Mouse (Mus musculus) CH12.LX (cell line): ENCODE results near the gene Slc22a13. TPM values are rescaled to one million over a fixed set of nuclear protein-coding genes. Genes with fewer than 3 reads are reported as not detected.

ENCODE experiments used
- DNase-seq: peaks from one replicate; pipeline ENCODE4 v3.0.0-alpha.2; 2013; ENCODE audit errors: extremely low read depth
- H3K27ac ChIP-seq: 2 replicates; pipeline ENCODE4 v1.5.1; 2012; ENCODE audit warnings: low read depth, mild to moderate bottlenecking, control low read depth, moderate library complexity; ENCODE audit not compliant: insufficient read depth
- H3K27me3 ChIP-seq: replicated peaks from 2 replicates; pipeline ENCODE3; 2012; ENCODE audit warnings: inconsistent platforms
- H3K36me3 ChIP-seq, 2 experiments: replicated peaks in 1 of 2; 2 replicates each; pipeline versions ENCODE3 to v1.6.1; 2012; ENCODE audit warnings: inconsistent platforms in 1 of 2, low read length in 1 of 2, mild to moderate bottlenecking in 1 of 2, mixed read lengths in 1 of 2, moderate library complexity in 1 of 2; ENCODE audit not compliant: control insufficient read depth in 1 of 2, insufficient read depth in 1 of 2
- H3K4me1 ChIP-seq, 2 experiments: 2 replicates each; pipeline ENCODE4 v1.6.1; 2012; ENCODE audit warnings: inconsistent platforms in 1 of 2, moderate library complexity in 1 of 2; ENCODE audit not compliant: insufficient read depth in 2 of 2, control insufficient read depth in 1 of 2
- H3K4me2 ChIP-seq: 2 replicates; pipeline ENCODE4 v1.6.1; 2012; ENCODE audit warnings: low read depth, mild to moderate bottlenecking, control low read depth; ENCODE audit not compliant: poor library complexity, insufficient read depth, severe bottlenecking
- H3K4me3 ChIP-seq, 3 experiments: fragments of 150-350 bp in 1 of 3; sonication (generic) in 1 of 3; replicated peaks in 1 of 3; 2 replicates each; pipeline versions ENCODE3 to v1.5.1; 2011 to 2012; ENCODE audit warnings: low read depth in 2 of 3, low read length in 2 of 3, mild to moderate bottlenecking in 2 of 3, moderate library complexity in 2 of 3, control low read depth in 1 of 3, improper control_type of control experiment in 1 of 3, inconsistent platforms in 1 of 3, mixed read lengths in 1 of 3; ENCODE audit not compliant: poor library complexity in 1 of 3
- H3K79me2 ChIP-seq: replicated peaks from 2 replicates; pipeline ENCODE4 v1.6.1; 2012; ENCODE audit warnings: mild to moderate bottlenecking, moderate library complexity; ENCODE audit not compliant: control insufficient read depth, poor library complexity, insufficient read depth, severe bottlenecking; ENCODE audit errors: extremely low read depth
- H3K9ac ChIP-seq: 2 replicates; pipeline ENCODE4 v1.6.1; 2012; ENCODE audit warnings: low read depth, mild to moderate bottlenecking, control low read depth, moderate library complexity; ENCODE audit not compliant: insufficient read depth
- H3K9me3 ChIP-seq: replicated peaks from 2 replicates; pipeline ENCODE3; 2012; ENCODE audit warnings: low read length, inconsistent platforms, mixed read lengths
- CHD1 ChIP-seq: IDR thresholded peaks from 2 replicates; pipeline ENCODE4 v1.6.1; 2012; ENCODE audit warnings: low read depth, low read length, improper control_type of control experiment, inconsistent platforms
- CTCF ChIP-seq, 2 experiments: IDR thresholded peaks in 1 of 2; conservative IDR thresholded peaks in 1 of 2; 2 replicates each; pipeline ENCODE4 v1.5.1; 2011 to 2012; ENCODE audit warnings: low read depth in 2 of 2, low read length in 2 of 2, improper control_type of control experiment in 1 of 2, inconsistent platforms in 1 of 2, mild to moderate bottlenecking in 1 of 2, moderate library complexity in 1 of 2
- E2F4 ChIP-seq: IDR thresholded peaks from 2 replicates; pipeline ENCODE4 v1.6.1; 2011; ENCODE audit warnings: low read depth, low read length, improper control_type of control experiment; ENCODE audit not compliant: insufficient replicate concordance
- ELF1 ChIP-seq: IDR thresholded peaks from 2 replicates; pipeline ENCODE4 v1.6.1; 2014; ENCODE audit warnings: low read depth, mild to moderate bottlenecking, inconsistent platforms, low read length, improper control_type of control experiment
- ETS1 ChIP-seq: conservative IDR thresholded peaks from 2 replicates; pipeline ENCODE4 v1.6.1; 2012; ENCODE audit warnings: low read depth, mild to moderate bottlenecking, inconsistent platforms, low read length, improper control_type of control experiment, moderate library complexity
- GABPA ChIP-seq: IDR thresholded peaks from 2 replicates; pipeline ENCODE4 v1.6.1; 2012; ENCODE audit warnings: low read depth, low read length, improper control_type of control experiment, inconsistent platforms; ENCODE audit not compliant: insufficient replicate concordance
- HCFC1 ChIP-seq: IDR thresholded peaks from 2 replicates; pipeline ENCODE4 v1.6.1; 2012; ENCODE audit warnings: low read depth, mild to moderate bottlenecking, inconsistent platforms, low read length, improper control_type of control experiment
- IRF4 ChIP-seq: IDR thresholded peaks from 2 replicates; pipeline ENCODE4 v1.6.1; 2014; ENCODE audit warnings: low read depth, mild to moderate bottlenecking, inconsistent platforms, low read length, improper control_type of control experiment
- MAFK ChIP-seq: IDR thresholded peaks from 2 replicates; pipeline ENCODE4 v1.6.1; 2011; ENCODE audit warnings: low read length, improper control_type of control experiment; ENCODE audit not compliant: insufficient replicate concordance
- MAX ChIP-seq: IDR thresholded peaks from 2 replicates; pipeline ENCODE4 v1.6.1; 2011; ENCODE audit warnings: low read length, improper control_type of control experiment
- MEF2A ChIP-seq: IDR thresholded peaks from 2 replicates; pipeline ENCODE4 v1.6.1; 2014; ENCODE audit warnings: low read depth, mild to moderate bottlenecking, inconsistent platforms, low read length, improper control_type of control experiment, borderline replicate concordance
- MXI1 ChIP-seq: IDR thresholded peaks from 2 replicates; pipeline ENCODE4 v1.6.1; 2011; ENCODE audit warnings: mild to moderate bottlenecking, low read depth, low read length, improper control_type of control experiment
- NRF1 ChIP-seq: IDR thresholded peaks from 2 replicates; pipeline ENCODE4 v1.6.1; 2014; ENCODE audit warnings: low read depth, mild to moderate bottlenecking, inconsistent platforms, low read length, improper control_type of control experiment, moderate library complexity
- PAX5 ChIP-seq: IDR thresholded peaks from 2 replicates; pipeline ENCODE4 v1.6.1; 2012; ENCODE audit warnings: low read length, inconsistent platforms, mixed read lengths
- SIN3A ChIP-seq: IDR thresholded peaks from 2 replicates; pipeline ENCODE4 v1.6.1; 2012; ENCODE audit warnings: low read length, improper control_type of control experiment, inconsistent platforms
- SMC3 ChIP-seq: IDR thresholded peaks from 2 replicates; pipeline ENCODE4 v1.6.1; 2011; ENCODE audit warnings: low read depth, low read length, improper control_type of control experiment
- TCF12 ChIP-seq: IDR thresholded peaks from 2 replicates; pipeline ENCODE4 v1.6.1; 2014; ENCODE audit warnings: low read depth, mild to moderate bottlenecking, inconsistent platforms, low read length, improper control_type of control experiment
- USF1 ChIP-seq: IDR thresholded peaks from 2 replicates; pipeline ENCODE4 v1.6.1; 2014; ENCODE audit warnings: low read depth, mild to moderate bottlenecking, inconsistent platforms, low read length, improper control_type of control experiment
- USF2 ChIP-seq: conservative IDR thresholded peaks from 2 replicates; pipeline ENCODE4 v1.6.1; 2011; ENCODE audit warnings: low read depth, low read length, improper control_type of control experiment
- ZC3H11A ChIP-seq: IDR thresholded peaks from 2 replicates; pipeline ENCODE4 v1.6.1; 2012; ENCODE audit warnings: low read depth, mild to moderate bottlenecking, inconsistent platforms, low read length, improper control_type of control experiment
- ZKSCAN1 ChIP-seq: IDR thresholded peaks from 2 replicates; pipeline ENCODE4 v1.6.1; 2012; ENCODE audit warnings: low read depth, inconsistent platforms, low read length, improper control_type of control experiment, borderline replicate concordance
- dilution Hi-C: fragments of 300-500 bp; cut with MboI; formaldehyde crosslinking; loops from 2 replicates; pipeline ENCODE4 v1.14.3; 2020; ENCODE audit warnings: low sequenced_read_pairs; ENCODE audit not compliant: extremely low pct_unique_long_range_greater_than_20kb, extremely low pct_ligation_motif_present
- in situ Hi-C: fragments of 300-500 bp; cut with MboI; formaldehyde crosslinking; loops from 3 replicates; pipeline ENCODE4 v1.14.3; 2019; ENCODE audit warnings: low sequenced_read_pairs, low pct_ligation_motif_present, low pct_unique_long_range_greater_than_20kb, mixed read lengths
- polyA plus RNA-seq: library from polyadenylated mRNA; unstranded; fragments of >175 nt; gene quantifications from 2 replicates; pipeline ENCODE4 v1.2.1, GENCODE M21; 2012; ENCODE audit warnings: low read depth; ENCODE audit not compliant: insufficient read length
- total RNA-seq, 2 experiments: library from RNA; depleted of rRNA; stranded (reverse); fragments of 300-350 nt in 1 of 2; fragments of >200 nt in 1 of 2; gene quantifications; 2 replicates each; pipeline ENCODE4 v1.2.3; 2012 to 2014

Gene Slc22a13
- total and polyA plus RNA-seq, 3 experiments = not detected

- no peaks in the 10 kb centered on the region for H3K79me2 ChIP-seq
- no peak overlapping the region for H3K4me3 ChIP-seq
- TF ChIP-seq MAFK = no peak
- no peak for TF ChIP-seq PAX5
- no peaks in the 10 kb centered on the region for H3K36me3 ChIP-seq
- H3K27me3 ChIP-seq = no peaks in the 10 kb centered on the region
- no peak overlapping the region for H3K9ac ChIP-seq
- peaks cover 4% of the 10 kb centered on the region for H3K9me3 ChIP-seq
- no peak overlapping the region for H3K27ac ChIP-seq
- no peak for DNase-seq
- no peak overlapping the region for H3K4me2 ChIP-seq
- no peaks in the 10 kb centered on the region for H3K4me1 ChIP-seq
- dilution Hi-C loops = no loop called here
- in situ Hi-C loops = no loop called here
Measured at GRCm38 (mm10) chr9:119212996-119213395, 4.1 kb upstream of the Slc22a13 start.

GRCm38 (mm10) chr9:119207113-119207512 lies 1.8 kb downstream of the Slc22a13 start:
- in situ Hi-C loops = no loop called here
- no peak for DNase-seq
- H3K9me3 ChIP-seq = peaks cover 2% of the 10 kb centered on the region
- H3K27ac ChIP-seq = no peak overlapping the region
- H3K4me3 ChIP-seq = no peak overlapping the region
- no peak for TF ChIP-seq HCFC1
- no peak for TF ChIP-seq MEF2A
- TF ChIP-seq GABPA = no peak
- no peak for TF ChIP-seq TCF12
- TF ChIP-seq CHD1 = no peak
- TF ChIP-seq ELF1 = no peak
- no peak for TF ChIP-seq E2F4
- TF ChIP-seq, all 38 proteins: peak for 0
- H3K27me3 ChIP-seq = no peaks in the 10 kb centered on the region
- no peaks in the 10 kb centered on the region for H3K36me3 ChIP-seq
- H3K4me2 ChIP-seq = no peak overlapping the region
- dilution Hi-C loops = no loop called here
- no peaks in the 10 kb centered on the region for H3K79me2 ChIP-seq
- H3K9ac ChIP-seq = no peak overlapping the region
- H3K4me1 ChIP-seq = no peaks in the 10 kb centered on the region

- dilution Hi-C loops = no loop called here
Measured at GRCm38 (mm10) chr9:119206666-119207065, 2.2 kb downstream of the Slc22a13 start.

More at GRCm38 (mm10) chr9:119206666-119207065, 2.2 kb downstream of the Slc22a13 start:
- no peak for DNase-seq
- H3K79me2 ChIP-seq = no peaks in the 10 kb centered on the region
- no peaks in the 10 kb centered on the region for H3K4me1 ChIP-seq
- no peaks in the 10 kb centered on the region for H3K36me3 ChIP-seq
- no peak overlapping the region for H3K9ac ChIP-seq
- H3K27ac ChIP-seq = no peak overlapping the region
- in situ Hi-C loops = no loop called here
- no peak for TF ChIP-seq USF2
- TF ChIP-seq ZKSCAN1 = no peak
- TF ChIP-seq NRF1 = no peak
- no peak for TF ChIP-seq CTCF (conservative IDR thresholded peaks at IDR 0.05 in 1 of 2, IDR thresholded peaks at IDR 0.05 in 1 of 2; ENCODE audit: low read depth in 2 of 2, low read length in 2 of 2)
- TF ChIP-seq SMC3 = no peak
- TF ChIP-seq MAFK = no peak
- no peak for TF ChIP-seq TCF12
- no peak for TF ChIP-seq HCFC1
- TF ChIP-seq MXI1 = no peak
- no peak for TF ChIP-seq ZC3H11A
- no peak for TF ChIP-seq ETS1
- TF ChIP-seq MAX = no peak
- TF ChIP-seq IRF4 = no peak
- TF ChIP-seq MEF2A = no peak
- no peak for TF ChIP-seq GABPA
- TF ChIP-seq SIN3A = no peak
- no peak for TF ChIP-seq USF1
- TF ChIP-seq, all 38 proteins: peak for 0
- Histone ChIP-seq H3K4me2 (no peak overlapping the region), H3K9me3 (peaks cover 2% of the 10 kb centered on the region), H3K4me3 (no peak overlapping the region), H3K27me3 (peaks cover under 1% of the 10 kb centered on the region)
